Mouse (Mus musculus): ENCODE data around the gene Nup35. TPM values are rescaled to one million over a fixed set of nuclear protein-coding genes. Genes with fewer than 3 reads are reported as not detected.

The Nup35 gene
- polyA plus RNA-seq, 1 experiment from 2014 or later: 21.7 TPM

DNA sequence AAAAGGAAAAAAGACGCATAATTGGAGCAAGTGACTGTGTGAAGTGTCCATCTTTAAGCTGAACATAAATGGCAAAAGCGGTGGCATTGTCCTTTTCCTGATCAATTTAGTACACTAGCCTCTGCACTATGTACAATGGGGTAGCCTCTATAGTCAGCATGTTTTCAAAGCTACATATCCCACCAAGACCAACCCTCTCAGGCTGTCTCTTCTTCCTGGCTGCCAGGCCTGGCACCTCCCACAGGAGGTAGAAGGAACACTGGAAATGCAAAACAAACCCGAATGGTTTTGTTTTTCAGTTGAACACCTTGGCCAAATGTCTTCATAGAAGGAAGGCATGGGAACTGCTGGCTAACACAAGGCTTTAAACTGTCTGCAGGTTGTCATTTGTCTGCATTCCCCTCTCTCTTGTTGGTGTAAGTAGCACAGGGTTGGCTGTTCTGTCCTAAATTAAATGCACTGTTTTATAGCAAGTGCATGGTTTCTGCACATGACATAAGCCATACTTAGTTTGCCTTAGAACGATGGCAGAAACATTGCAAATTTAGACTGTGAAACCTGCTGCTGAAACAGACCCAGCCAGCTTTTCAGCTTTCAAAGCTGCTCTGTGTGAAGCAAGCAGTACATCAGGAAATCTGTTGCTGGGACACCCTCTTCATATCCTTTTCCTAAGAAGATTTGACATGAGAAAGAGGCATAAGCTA lies 22.7 kb upstream of the Nup35 start:
- no peak overlapping the region for H3K9ac ChIP-seq (ENCODE audit: low read depth, low read length)
- H3K4me2 ChIP-seq (ENCODE audit: low read depth, low read length): no peak overlapping the region
- H3K9me3 ChIP-seq (replicated peaks; ENCODE audit: control insufficient read depth, low read length): no peaks in the 10 kb centered on the region
- H3K27me3 ChIP-seq (ENCODE audit: control insufficient read depth, insufficient read depth, low read depth, low read length): no peaks in the 10 kb centered on the region
- H3K4me3 ChIP-seq (ENCODE audit: low read depth, low read length): no peak overlapping the region
- H3K36me3 ChIP-seq (ENCODE audit: control insufficient read depth, insufficient read depth): no peaks in the 10 kb centered on the region
- H3K27ac ChIP-seq (ENCODE audit: low read length): no peak overlapping the region
- no peaks in the 10 kb centered on the region for H3K4me1 ChIP-seq (ENCODE audit: control insufficient read depth, low read depth, low read length)
- 54% methylated on average over 4 of the region's 4 CpGs for WGBS (ENCODE audit: insufficient replicate concordance)
- no peak for ATAC-seq (ENCODE audit: low read depth)

- Histone ChIP-seq H3K27me3 (ENCODE audit: control insufficient read depth, insufficient read depth, low read depth, low read length) (no peaks in the 10 kb centered on the region), H3K27ac (ENCODE audit: low read length) (no peak overlapping the region), H3K36me3 (ENCODE audit: control insufficient read depth, insufficient read depth) (no peaks in the 10 kb centered on the region), H3K4me3 (ENCODE audit: low read depth, low read length) (no peak overlapping the region), H3K9ac (ENCODE audit: low read depth, low read length) (no peak overlapping the region), H3K4me2 (ENCODE audit: low read depth, low read length) (no peak overlapping the region), H3K9me3 (replicated peaks; ENCODE audit: control insufficient read depth, low read length) (no peaks in the 10 kb centered on the region), H3K4me1 (ENCODE audit: control insufficient read depth, low read depth, low read length) (no peaks in the 10 kb centered on the region)
- WGBS (ENCODE audit: insufficient replicate concordance): 54% methylated on average over 5 of the region's 5 CpGs
- ATAC-seq (ENCODE audit: low read depth): no peak
Measured at GRCm38 (mm10) chr2:80596960-80597359, 20.1 kb upstream of the Nup35 start.

- no peak for ATAC-seq (ENCODE audit: low read depth)
- Histone ChIP-seq H3K9ac (ENCODE audit: low read depth, low read length) (no peak overlapping the region), H3K27me3 (ENCODE audit: control insufficient read depth, insufficient read depth, low read depth, low read length) (no peaks in the 10 kb centered on the region), H3K27ac (ENCODE audit: low read length) (no peak overlapping the region), H3K4me3 (ENCODE audit: low read depth, low read length) (no peak overlapping the region), H3K36me3 (ENCODE audit: control insufficient read depth, insufficient read depth) (no peaks in the 10 kb centered on the region), H3K9me3 (replicated peaks; ENCODE audit: control insufficient read depth, low read length) (no peaks in the 10 kb centered on the region), H3K4me1 (ENCODE audit: control insufficient read depth, low read depth, low read length) (no peaks in the 10 kb centered on the region), H3K4me2 (ENCODE audit: low read depth, low read length) (no peak overlapping the region)
- WGBS (ENCODE audit: insufficient replicate concordance): 68% methylated on average over 3 of the region's 3 CpGs
Measured at GRCm38 (mm10) chr2:80599850-80600249, 17.2 kb upstream of the Nup35 start.

- H3K27me3 ChIP-seq (ENCODE audit: control insufficient read depth, insufficient read depth, low read depth, low read length): no peaks in the 10 kb centered on the region
- no peaks in the 10 kb centered on the region for H3K36me3 ChIP-seq (ENCODE audit: control insufficient read depth, insufficient read depth)
- ATAC-seq (ENCODE audit: low read depth): no peak
- no peaks in the 10 kb centered on the region for H3K4me1 ChIP-seq (ENCODE audit: control insufficient read depth, low read depth, low read length)
- H3K9ac ChIP-seq (ENCODE audit: low read depth, low read length): no peak overlapping the region
- no peak overlapping the region for H3K4me2 ChIP-seq (ENCODE audit: low read depth, low read length)
- no peak overlapping the region for H3K27ac ChIP-seq (ENCODE audit: low read length)
- H3K9me3 ChIP-seq (replicated peaks; ENCODE audit: control insufficient read depth, low read length): no peaks in the 10 kb centered on the region
- no peak overlapping the region for H3K4me3 ChIP-seq (ENCODE audit: low read depth, low read length)
Measured at GRCm38 (mm10) chr2:80600611-80601010, 16.4 kb upstream of the Nup35 start.

- no peaks in the 10 kb centered on the region for H3K4me1 ChIP-seq (ENCODE audit: control insufficient read depth, low read depth, low read length)
- H3K9me3 ChIP-seq (replicated peaks; ENCODE audit: control insufficient read depth, low read length): no peaks in the 10 kb centered on the region
- WGBS (ENCODE audit: insufficient replicate concordance): 78% methylated on average over 13 of the region's 13 CpGs
- H3K4me2 ChIP-seq (ENCODE audit: low read depth, low read length): no peak overlapping the region
- no peak overlapping the region for H3K27ac ChIP-seq (ENCODE audit: low read length)
- H3K36me3 ChIP-seq (ENCODE audit: control insufficient read depth, insufficient read depth): no peaks in the 10 kb centered on the region
- H3K9ac ChIP-seq (ENCODE audit: low read depth, low read length): no peak overlapping the region
- ATAC-seq (ENCODE audit: low read depth): no peak
- no peak overlapping the region for H3K4me3 ChIP-seq (ENCODE audit: low read depth, low read length)
- H3K27me3 ChIP-seq (ENCODE audit: control insufficient read depth, insufficient read depth, low read depth, low read length): no peaks in the 10 kb centered on the region
Measured at GRCm38 (mm10) chr2:80602756-80603155, 14.3 kb upstream of the Nup35 start.

GRCm38 (mm10) chr2:80603771-80604426 lies 13.1 kb upstream of the Nup35 start:
- no peaks in the 10 kb centered on the region for H3K9me3 ChIP-seq (replicated peaks; ENCODE audit: control insufficient read depth, low read length)
- no peak overlapping the region for H3K9ac ChIP-seq (ENCODE audit: low read depth, low read length)
- H3K27me3 ChIP-seq (ENCODE audit: control insufficient read depth, insufficient read depth, low read depth, low read length): no peaks in the 10 kb centered on the region
- no peak overlapping the region for H3K4me3 ChIP-seq (ENCODE audit: low read depth, low read length)
- no peak overlapping the region for H3K27ac ChIP-seq (ENCODE audit: low read length)
- H3K4me2 ChIP-seq (ENCODE audit: low read depth, low read length): no peak overlapping the region
- ATAC-seq (ENCODE audit: low read depth): no peak
- H3K36me3 ChIP-seq (ENCODE audit: control insufficient read depth, insufficient read depth): no peaks in the 10 kb centered on the region
- H3K4me1 ChIP-seq (ENCODE audit: control insufficient read depth, low read depth, low read length): no peaks in the 10 kb centered on the region
- WGBS (ENCODE audit: insufficient replicate concordance): 84% methylated on average over 19 of the region's 19 CpGs

DNA sequence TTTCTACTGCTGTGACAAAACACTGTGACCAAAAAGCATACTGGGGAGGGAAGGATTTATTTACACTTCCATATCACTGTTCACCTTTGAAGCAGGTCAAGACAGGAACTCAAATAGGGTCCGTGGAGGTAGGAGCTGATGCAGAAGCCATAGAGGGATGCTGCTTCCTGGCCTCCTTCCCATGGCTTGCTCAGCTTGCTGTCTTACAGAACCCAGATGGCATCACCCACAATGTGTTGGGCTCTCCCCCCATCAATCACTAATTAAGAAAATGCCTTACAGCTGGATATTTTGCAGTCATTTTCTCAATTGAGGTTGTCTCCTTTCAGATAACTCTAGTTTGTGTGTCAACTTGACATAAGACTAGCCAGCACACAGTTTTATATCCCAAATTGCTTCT lies 4.8 kb upstream of the Nup35 start:
- Histone ChIP-seq H3K27ac (ENCODE audit: low read length) (no peak overlapping the region), H3K9me3 (replicated peaks; ENCODE audit: control insufficient read depth, low read length) (no peaks in the 10 kb centered on the region), H3K9ac (ENCODE audit: low read depth, low read length) (no peak overlapping the region), H3K4me2 (ENCODE audit: low read depth, low read length) (no peak overlapping the region), H3K4me1 (ENCODE audit: control insufficient read depth, low read depth, low read length) (no peaks in the 10 kb centered on the region; the same call in 1 of the 2 replicates), H3K27me3 (ENCODE audit: control insufficient read depth, insufficient read depth, low read depth, low read length) (no peaks in the 10 kb centered on the region), H3K4me3 (ENCODE audit: low read depth, low read length) (no peak overlapping the region), H3K36me3 (ENCODE audit: control insufficient read depth, insufficient read depth) (no peaks in the 10 kb centered on the region)
- no peak for ATAC-seq (ENCODE audit: low read depth)
- WGBS (ENCODE audit: insufficient replicate concordance): 42% methylated on average over 1 of the region's 1 CpGs

GRCm38 (mm10) chr2:80612796-80613195 lies 4.2 kb upstream of the Nup35 start:
- no peaks in the 10 kb centered on the region for H3K27me3 ChIP-seq (ENCODE audit: control insufficient read depth, insufficient read depth, low read depth, low read length)
- H3K4me1 ChIP-seq (ENCODE audit: control insufficient read depth, low read depth, low read length): no peaks in the 10 kb centered on the region; the same call in 1 of the 2 replicates
- H3K9ac ChIP-seq (ENCODE audit: low read depth, low read length): no peak overlapping the region
- WGBS (ENCODE audit: insufficient replicate concordance): 67% methylated on average over 2 of the region's 2 CpGs
- no peak overlapping the region for H3K27ac ChIP-seq (ENCODE audit: low read length)
- H3K4me2 ChIP-seq (ENCODE audit: low read depth, low read length): no peak overlapping the region
- no peak for ATAC-seq (ENCODE audit: low read depth)
- no peaks in the 10 kb centered on the region for H3K36me3 ChIP-seq (ENCODE audit: control insufficient read depth, insufficient read depth)
- H3K4me3 ChIP-seq (ENCODE audit: low read depth, low read length): no peak overlapping the region
- H3K9me3 ChIP-seq (replicated peaks; ENCODE audit: control insufficient read depth, low read length): no peaks in the 10 kb centered on the region

DNA sequence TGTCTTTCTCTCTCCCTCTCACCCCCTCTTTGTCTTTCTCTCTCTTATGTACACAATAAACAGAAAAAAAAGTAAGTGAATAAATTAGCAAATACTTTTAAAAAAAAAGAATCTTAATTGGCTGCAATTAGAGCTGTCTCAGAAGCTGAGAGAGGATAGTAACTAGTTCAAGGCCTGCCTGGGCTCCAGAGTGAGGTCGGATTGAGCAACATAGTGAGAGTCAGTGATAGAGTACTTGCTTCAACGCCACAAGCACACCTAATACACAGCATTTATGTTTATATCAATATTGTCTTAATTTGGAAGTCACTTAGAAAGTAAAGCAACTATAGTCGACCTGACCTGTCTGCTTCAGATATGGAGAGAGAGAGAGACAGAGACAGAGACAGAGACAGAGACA lies 2.0 kb downstream of the Nup35 start:
- Histone ChIP-seq H3K4me3 (ENCODE audit: low read depth, low read length) (no peak overlapping the region), H3K36me3 (ENCODE audit: control insufficient read depth, insufficient read depth) (no peaks in the 10 kb centered on the region), H3K4me1 (ENCODE audit: control insufficient read depth, low read depth, low read length) (no peaks in the 10 kb centered on the region; the same call in 1 of the 2 replicates), H3K27me3 (ENCODE audit: control insufficient read depth, insufficient read depth, low read depth, low read length) (no peaks in the 10 kb centered on the region), H3K9me3 (replicated peaks; ENCODE audit: control insufficient read depth, low read length) (no peaks in the 10 kb centered on the region), H3K9ac (ENCODE audit: low read depth, low read length) (no peak overlapping the region), H3K4me2 (ENCODE audit: low read depth, low read length) (no peak overlapping the region), H3K27ac (ENCODE audit: low read length) (no peak overlapping the region)
- no peak for ATAC-seq (ENCODE audit: low read depth)
- 63% methylated on average over 3 of the region's 3 CpGs for WGBS (ENCODE audit: insufficient replicate concordance)
